Mouse (Mus musculus) forebrain, embryonic 14.5 days (tissue): ENCODE data around the gene Armc10. TPM values are rescaled to one million over a fixed set of nuclear protein-coding genes. Genes with fewer than 3 reads are reported as not detected.
"Not testable (repeated sequence)": the region's sequence is repeated elsewhere in the genome, so short reads cannot be mapped to it uniquely, and the experiment has no call there.

Experiments used
- ATAC-seq: fragments of 200-750 bp; cut with Nextera tagmentation; 2 replicates; pipeline ENCODE4 v1.8.0; 2017; ENCODE audit warnings: mild to moderate bottlenecking, moderate library complexity
- DNase-seq: peaks from one replicate; pipeline ENCODE4 v3.0.0-alpha.2; 2015; ENCODE audit warnings: low spot score
- H3K27ac ChIP-seq: fragments of 300-500 bp; sonication (generic); 2 replicates; pipeline ENCODE4 v1.5.1; 2014; ENCODE audit warnings: low read depth, mild to moderate bottlenecking, control low read depth, low read length, moderate library complexity
- H3K27me3 ChIP-seq: fragments of 300-500 bp; sonication (generic); replicated peaks from 2 replicates; pipeline ENCODE4 v1.6.1; 2014; ENCODE audit warnings: low read length, control low read depth, mixed read lengths; ENCODE audit not compliant: control insufficient read depth, insufficient read depth
- H3K36me3 ChIP-seq: fragments of 300-500 bp; sonication (generic); 2 replicates; pipeline ENCODE4 v1.6.1; 2014; ENCODE audit warnings: low read length, control low read depth; ENCODE audit not compliant: control insufficient read depth, insufficient read depth
- H3K4me1 ChIP-seq: fragments of 300-500 bp; sonication (generic); 2 replicates; pipeline ENCODE4 v1.6.1; 2014; ENCODE audit warnings: antibody characterized with exemption, low read length, control low read depth; ENCODE audit not compliant: control insufficient read depth, insufficient read depth
- H3K4me2 ChIP-seq: fragments of 300-500 bp; sonication (generic); 2 replicates; pipeline ENCODE4 v1.6.1; 2014; ENCODE audit warnings: mild to moderate bottlenecking, control low read depth, low read length
- H3K4me3 ChIP-seq: fragments of 300-500 bp; sonication (generic); 2 replicates; pipeline ENCODE4 v1.5.1; 2014; ENCODE audit warnings: low read depth, low read length, control low read depth
- H3K9ac ChIP-seq: fragments of 300-500 bp; sonication (generic); 2 replicates; pipeline ENCODE4 v1.6.1; 2014; ENCODE audit warnings: mild to moderate bottlenecking, low read length, control low read depth, moderate library complexity
- H3K9me3 ChIP-seq: fragments of 300-500 bp; sonication (generic); replicated peaks from 2 replicates; pipeline ENCODE4 v1.6.1; 2016; ENCODE audit warnings: low read length, control low read depth, mixed read lengths; ENCODE audit not compliant: control insufficient read depth
- WGBS: fragments of 180-500 bp; shearing (Covaris S2); extraction: QIAGEN DNeasy Blood & Tissue Kit; methylation state at CpG from one replicate; pipeline ENCODE4 v1.1.7; 2014; 5-methylcytosine and 5-hydroxymethylcytosine counted together
- polyA plus RNA-seq: library from polyadenylated mRNA; unstranded; fragments of >200 nt; fragmentation: Nextera tagmentation; extraction: Ambion mirVana; gene quantifications from 2 replicates; pipeline ENCODE4 v1.2.1, GENCODE M21; 2014

The Armc10 gene
- 93.3 and 101 TPM in 2 replicates for polyA plus RNA-seq

GRCm38 (mm10) chr5:21645439-21646132 is at the start of gene Armc10, which contains the start of gene Fbxl13:
Gene Armc10 (plus strand): TSS chr5:21645813.
Gene Fbxl13 (minus strand): TSS chr5:21645634.
- WGBS = under 1% methylated on average over 39 of the region's 40 CpGs
- H3K36me3 ChIP-seq = peaks cover 26% of the 10 kb centered on the region
- H3K27ac ChIP-seq = peak within 1 kb of the TSS; percentile 92
- ATAC-seq (peak; percentile 97), DNase-seq (peak; percentile 96)
- H3K4me3 ChIP-seq = peak within 1 kb of the TSS; percentile 82
- H3K9me3 ChIP-seq = no peaks in the 10 kb centered on the region
- H3K4me2 ChIP-seq = peak within 1 kb of the TSS; percentile 83
- peaks cover 9% of the 10 kb centered on the region for H3K4me1 ChIP-seq
- H3K9ac ChIP-seq = peak within 1 kb of the TSS; percentile 94
- H3K27me3 ChIP-seq = no peaks in the 10 kb centered on the region

GRCm38 (mm10) chr5:21599536-21599935 is 46.1 kb upstream of the Armc10 start:
- not testable (repeated sequence) for H3K27ac ChIP-seq, DNase-seq, H3K9me3 ChIP-seq, H3K4me3 ChIP-seq, ATAC-seq, H3K4me1 ChIP-seq, H3K27me3 ChIP-seq, H3K9ac ChIP-seq, H3K36me3 ChIP-seq, H3K4me2 ChIP-seq
- WGBS = 81% methylated on average over 2 of the region's 2 CpGs

- no peak for ATAC-seq
- Histone ChIP-seq H3K4me2 (no peak overlapping the region), H3K9me3 (no peaks in the 10 kb centered on the region), H3K27me3 (no peaks in the 10 kb centered on the region), H3K36me3 (no peaks in the 10 kb centered on the region), H3K27ac (no peak overlapping the region), H3K4me1 (no peaks in the 10 kb centered on the region), H3K9ac (no peak overlapping the region), H3K4me3 (no peak overlapping the region)
- DNase-seq = no peak
- 94% methylated on average over 4 of the region's 4 CpGs for WGBS
These were observed 45.7 kb upstream of the Armc10 start for GRCm38 (mm10) chr5:21599961-21600360.

GRCm38 (mm10) chr5:21605936-21606335 is 39.7 kb upstream of the Armc10 start:
- no peak for DNase-seq
- Histone ChIP-seq H3K36me3 (no peaks in the 10 kb centered on the region), H3K9ac (no peak overlapping the region), H3K9me3 (no peaks in the 10 kb centered on the region), H3K4me1 (no peaks in the 10 kb centered on the region), H3K27ac (no peak overlapping the region), H3K4me3 (no peak overlapping the region), H3K27me3 (no peaks in the 10 kb centered on the region), H3K4me2 (no peak overlapping the region)
- ATAC-seq = no peak
- WGBS = 75% methylated on average over 6 of the region's 6 CpGs

- peak overlapping the region; percentile 78; the same call in 1 of the 2 replicates for H3K27ac ChIP-seq
- no peaks in the 10 kb centered on the region for H3K4me1 ChIP-seq
- 72% methylated on average over 12 of the region's 12 CpGs for WGBS
- H3K9ac ChIP-seq = no peak overlapping the region
- H3K27me3 ChIP-seq = no peaks in the 10 kb centered on the region
- no peaks in the 10 kb centered on the region for H3K36me3 ChIP-seq
- DNase-seq (peak; percentile 70), ATAC-seq (peak; percentile 67; the same call in 1 of the 2 replicates)
- H3K9me3 ChIP-seq = no peaks in the 10 kb centered on the region
- H3K4me2 ChIP-seq = no peak overlapping the region
- H3K4me3 ChIP-seq = no peak overlapping the region
These were observed 37.0 kb upstream of the Armc10 start for GRCm38 (mm10) chr5:21608311-21609304.

- no peaks in the 10 kb centered on the region for H3K4me1 ChIP-seq
- no peak for DNase-seq
- no peak overlapping the region for H3K4me2 ChIP-seq
- H3K36me3 ChIP-seq = no peaks in the 10 kb centered on the region
- no peak overlapping the region for H3K4me3 ChIP-seq
- H3K9me3 ChIP-seq = no peaks in the 10 kb centered on the region
- H3K9ac ChIP-seq = no peak overlapping the region
- ATAC-seq = no peak
- WGBS = 77% methylated on average over 3 of the region's 3 CpGs
- no peak overlapping the region for H3K27ac ChIP-seq
- no peaks in the 10 kb centered on the region for H3K27me3 ChIP-seq
These were observed 34.6 kb upstream of the Armc10 start for GRCm38 (mm10) chr5:21610996-21611395.

GRCm38 (mm10) chr5:21614299-21614698 is 31.3 kb upstream of the Armc10 start:
- H3K4me1 ChIP-seq, H3K4me2 ChIP-seq, ATAC-seq, H3K27ac ChIP-seq, H3K9ac ChIP-seq, H3K36me3 ChIP-seq, H3K9me3 ChIP-seq, H3K4me3 ChIP-seq, H3K27me3 ChIP-seq, DNase-seq: not testable (repeated sequence)
- 96% methylated on average over 11 of the region's 11 CpGs for WGBS

- Histone ChIP-seq H3K27me3 (no peaks in the 10 kb centered on the region), H3K9ac (no peak overlapping the region), H3K9me3 (no peaks in the 10 kb centered on the region), H3K36me3 (no peaks in the 10 kb centered on the region), H3K27ac (no peak overlapping the region), H3K4me2 (no peak overlapping the region), H3K4me3 (no peak overlapping the region), H3K4me1 (no peaks in the 10 kb centered on the region)
- DNase-seq = no peak
- ATAC-seq = no peak
- 75% methylated on average over 3 of the region's 3 CpGs for WGBS
These were observed 29.1 kb upstream of the Armc10 start for GRCm38 (mm10) chr5:21616450-21617009.
